Mouse (Mus musculus): ENCODE measurements around the gene Cacfd1.
A peak's percentile ranks its signal among the peaks of the same experiment; 100 is the strongest.

The Cacfd1 gene

GRCm38 (mm10) chr2:26984179-26984578 lies 25.5 kb upstream of the Cacfd1 start:
- H3K36me3 ChIP-seq (ENCODE audit: insufficient read depth, low read length): no peaks in the 10 kb centered on the region
- no peaks in the 10 kb centered on the region for H3K9me3 ChIP-seq (ENCODE audit: low read length)
- 0 out of 2 replicates have a peak, but pooled peaks cover 6% of the 10 kb centered on the region for H3K27me3 ChIP-seq (ENCODE audit: insufficient read depth, low read length)
- no peak overlapping the region for H3K4me3 ChIP-seq (replicated peaks; ENCODE audit: low read length)
- TF ChIP-seq POU5F1 (IDR thresholded peaks at IDR 0.05; ENCODE audit: borderline replicate concordance, low read length) (no peak), NANOG (IDR thresholded peaks at IDR 0.05; ENCODE audit: borderline replicate concordance, low read length) (no peak), CTCF (conservative IDR thresholded peaks at IDR 0.05; ENCODE audit: low read length) (no peak)
- 0 out of 2 replicates have a peak, but pooled peaks cover 7% of the 10 kb centered on the region for H3K4me1 ChIP-seq (replicated peaks; ENCODE audit: low read depth, low read length)

- H3K9me3 ChIP-seq (ENCODE audit: low read length): no peaks in the 10 kb centered on the region
- no peaks in the 10 kb centered on the region for H3K36me3 ChIP-seq (ENCODE audit: insufficient read depth, low read length)
- TF ChIP-seq CTCF (conservative IDR thresholded peaks at IDR 0.05; ENCODE audit: low read length) (no peak), NANOG (IDR thresholded peaks at IDR 0.05; ENCODE audit: borderline replicate concordance, low read length) (no peak), POU5F1 (IDR thresholded peaks at IDR 0.05; ENCODE audit: borderline replicate concordance, low read length) (no peak)
- no peak overlapping the region for H3K4me3 ChIP-seq (replicated peaks; ENCODE audit: low read length)
- H3K27me3 ChIP-seq (ENCODE audit: insufficient read depth, low read length): 0 out of 2 replicates have a peak, but pooled peaks cover 6% of the 10 kb centered on the region
- H3K4me1 ChIP-seq (replicated peaks; ENCODE audit: low read depth, low read length): 0 out of 2 replicates have a peak, but pooled peaks cover 7% of the 10 kb centered on the region
These were observed 25.1 kb upstream of the Cacfd1 start for GRCm38 (mm10) chr2:26984640-26985039.

GRCm38 (mm10) chr2:26993936-26994335 lies 15.8 kb upstream of the Cacfd1 start:
- Histone ChIP-seq H3K4me1 (replicated peaks; ENCODE audit: low read depth, low read length) (no peaks in the 10 kb centered on the region), H3K27me3 (ENCODE audit: insufficient read depth, low read length) (no peaks in the 10 kb centered on the region)
- TF ChIP-seq CTCF (conservative IDR thresholded peaks at IDR 0.05; ENCODE audit: low read length): no peak
- no peak for TF ChIP-seq NANOG (IDR thresholded peaks at IDR 0.05; ENCODE audit: borderline replicate concordance, low read length)
- TF ChIP-seq POU5F1 (IDR thresholded peaks at IDR 0.05; ENCODE audit: borderline replicate concordance, low read length): no peak

GRCm38 (mm10) chr2:26997498-26997897 lies 12.2 kb upstream of the Cacfd1 start:
- TF ChIP-seq NANOG (IDR thresholded peaks at IDR 0.05; ENCODE audit: borderline replicate concordance, low read length) (no peak), CTCF (conservative IDR thresholded peaks at IDR 0.05; ENCODE audit: low read length) (0 out of 2 replicates have a peak, but pooled peaks have one; percentile 6)
- H3K4me3 ChIP-seq (replicated peaks; ENCODE audit: low read length): no peak overlapping the region
- H3K27me3 ChIP-seq (ENCODE audit: insufficient read depth, low read length): no peaks in the 10 kb centered on the region
- H3K9me3 ChIP-seq (ENCODE audit: low read length): no peaks in the 10 kb centered on the region
- H3K36me3 ChIP-seq (ENCODE audit: insufficient read depth, low read length): no peaks in the 10 kb centered on the region
- H3K4me1 ChIP-seq (replicated peaks; ENCODE audit: low read depth, low read length): no peaks in the 10 kb centered on the region

More at GRCm38 (mm10) chr2:26993936-26994335, 15.8 kb upstream of the Cacfd1 start:
- Histone ChIP-seq H3K36me3 (ENCODE audit: insufficient read depth, low read length) (no peaks in the 10 kb centered on the region), H3K4me3 (replicated peaks; ENCODE audit: low read length) (no peak overlapping the region), H3K9me3 (ENCODE audit: low read length) (no peaks in the 10 kb centered on the region)

GRCm38 (mm10) chr2:26997993-26998392 lies 11.7 kb upstream of the Cacfd1 start:
- TF ChIP-seq POU5F1 (IDR thresholded peaks at IDR 0.05; ENCODE audit: borderline replicate concordance, low read length) (no peak), NANOG (IDR thresholded peaks at IDR 0.05; ENCODE audit: borderline replicate concordance, low read length) (no peak), CTCF (conservative IDR thresholded peaks at IDR 0.05; ENCODE audit: low read length) (no peak)
- no peaks in the 10 kb centered on the region for H3K27me3 ChIP-seq (ENCODE audit: insufficient read depth, low read length)
- H3K9me3 ChIP-seq (ENCODE audit: low read length): no peaks in the 10 kb centered on the region
- H3K4me1 ChIP-seq (replicated peaks; ENCODE audit: low read depth, low read length): no peaks in the 10 kb centered on the region
- no peak overlapping the region for H3K4me3 ChIP-seq (replicated peaks; ENCODE audit: low read length)
- H3K36me3 ChIP-seq (ENCODE audit: insufficient read depth, low read length): no peaks in the 10 kb centered on the region

- TF ChIP-seq CTCF (conservative IDR thresholded peaks at IDR 0.05; ENCODE audit: low read length): no peak
- TF ChIP-seq POU5F1 (IDR thresholded peaks at IDR 0.05; ENCODE audit: borderline replicate concordance, low read length): no peak
- no peak for TF ChIP-seq NANOG (IDR thresholded peaks at IDR 0.05; ENCODE audit: borderline replicate concordance, low read length)
- Histone ChIP-seq H3K9me3 (ENCODE audit: low read length) (no peaks in the 10 kb centered on the region), H3K4me3 (replicated peaks; ENCODE audit: low read length) (no peak overlapping the region)
These were observed 3.5 kb upstream of the Cacfd1 start for GRCm38 (mm10) chr2:27006255-27006654.

GRCm38 (mm10) chr2:27007701-27008100 lies 2.0 kb upstream of the Cacfd1 start:
- H3K27me3 ChIP-seq (ENCODE audit: insufficient read depth, low read length): peaks cover 7% of the 10 kb centered on the region; the same call in 1 of the 2 replicates
- peaks cover 26% of the 10 kb centered on the region for H3K4me1 ChIP-seq (replicated peaks; ENCODE audit: low read depth, low read length)
- no peak overlapping the region for H3K4me3 ChIP-seq (replicated peaks; ENCODE audit: low read length)
- TF ChIP-seq CTCF (conservative IDR thresholded peaks at IDR 0.05; ENCODE audit: low read length) (no peak), POU5F1 (IDR thresholded peaks at IDR 0.05; ENCODE audit: borderline replicate concordance, low read length) (no peak), NANOG (IDR thresholded peaks at IDR 0.05; ENCODE audit: borderline replicate concordance, low read length) (no peak)
- no peaks in the 10 kb centered on the region for H3K9me3 ChIP-seq (ENCODE audit: low read length)
- 0 out of 2 replicates have a peak, but pooled peaks cover 3% of the 10 kb centered on the region for H3K36me3 ChIP-seq (ENCODE audit: insufficient read depth, low read length)

More at GRCm38 (mm10) chr2:27006255-27006654, 3.5 kb upstream of the Cacfd1 start:
- H3K27me3 ChIP-seq (ENCODE audit: insufficient read depth, low read length): peaks cover 7% of the 10 kb centered on the region; the same call in 1 of the 2 replicates
- no peaks in the 10 kb centered on the region for H3K36me3 ChIP-seq (ENCODE audit: insufficient read depth, low read length)
- H3K4me1 ChIP-seq (replicated peaks; ENCODE audit: low read depth, low read length): peaks cover 26% of the 10 kb centered on the region

GRCm38 (mm10) chr2:27017802-27018201 lies 8.1 kb downstream of the Cacfd1 start:
- no peaks in the 10 kb centered on the region for H3K9me3 ChIP-seq (ENCODE audit: low read length)
- H3K4me3 ChIP-seq (replicated peaks; ENCODE audit: low read length): no peak overlapping the region
- peaks cover 40% of the 10 kb centered on the region for H3K36me3 ChIP-seq (ENCODE audit: insufficient read depth, low read length)
- TF ChIP-seq NANOG (IDR thresholded peaks at IDR 0.05; ENCODE audit: borderline replicate concordance, low read length) (no peak), CTCF (conservative IDR thresholded peaks at IDR 0.05; ENCODE audit: low read length) (peak; percentile 95)
- no peaks in the 10 kb centered on the region for H3K27me3 ChIP-seq (ENCODE audit: insufficient read depth, low read length)
- H3K4me1 ChIP-seq (replicated peaks; ENCODE audit: low read depth, low read length): peaks cover 12% of the 10 kb centered on the region

GRCm38 (mm10) chr2:27019530-27019929 lies 9.8 kb downstream of the Cacfd1 start:
- no peak overlapping the region for H3K4me3 ChIP-seq (replicated peaks; ENCODE audit: low read length)
- H3K36me3 ChIP-seq (ENCODE audit: insufficient read depth, low read length): peaks cover 33% of the 10 kb centered on the region
- H3K4me1 ChIP-seq (replicated peaks; ENCODE audit: low read depth, low read length): peaks cover 14% of the 10 kb centered on the region
- peaks cover 5% of the 10 kb centered on the region for H3K27me3 ChIP-seq (ENCODE audit: insufficient read depth, low read length)
- TF ChIP-seq POU5F1 (IDR thresholded peaks at IDR 0.05; ENCODE audit: borderline replicate concordance, low read length) (no peak), NANOG (IDR thresholded peaks at IDR 0.05; ENCODE audit: borderline replicate concordance, low read length) (no peak), CTCF (conservative IDR thresholded peaks at IDR 0.05; ENCODE audit: low read length) (no peak)
- no peaks in the 10 kb centered on the region for H3K9me3 ChIP-seq (ENCODE audit: low read length)

Measured in E14TG2a.4 (cell line).